In genomic region chr11:100567229-100567628, GRCm38 (mm10) we compare ENCODE assay signal across 16 mouse cellular contexts. TPM values are rescaled to one million over a fixed set of nuclear protein-coding genes. Genes with fewer than 3 reads are reported as not detected.
DNase-seq lines count a peak whose midpoint lies in the region; ATAC-seq and TF ChIP-seq lines count a peak whose summit lies in the region.
"Had no signal": no experiment of that assay in that cellular context is flagged by ENCODE, and none has a peak within 500 bp of the region (broad histone marks: within the 10 kb centered on the region; RNA-seq: fewer than 3 reads in every experiment).

No protein-coding gene starts in this region.

- H3K27ac ChIP-seq in CH12.LX (ENCODE audit: insufficient read depth, low read depth), result peak overlapping the region; percentile 42
- no peak overlapping the region for H3K27ac ChIP-seq in heart, embryonic 11.5 days (ENCODE audit: low read depth, low read length)

- no peak for TF ChIP-seq POLR2A in CH12.LX (IDR thresholded peaks at IDR 0.05; ENCODE audit: low read depth, low read length)

- in situ Hi-C loops in CH12.LX (cut with MboI; ENCODE audit: low pct_ligation_motif_present, low pct_unique_long_range_greater_than_20kb, low sequenced_read_pairs), result no loop called here

- no peaks in the 10 kb centered on the region for H3K9me3 ChIP-seq in CH12.LX (replicated peaks; ENCODE audit: low read length)
- no peaks in the 10 kb centered on the region for H3K9me3 ChIP-seq in heart, embryonic 11.5 days (replicated peaks; ENCODE audit: control insufficient read depth, low read length)
- H3K9me3 ChIP-seq: G1E had no signal

- TF ChIP-seq RAD21 in CH12.LX (IDR thresholded peaks at IDR 0.05; ENCODE audit: low read depth, low read length), result no peak

- dilution Hi-C loops in CH12.LX (cut with MboI; ENCODE audit: extremely low pct_ligation_motif_present, extremely low pct_unique_long_range_greater_than_20kb, low sequenced_read_pairs), result no loop called here

- peaks cover 28 to 50% of the 10 kb centered on the region in 2 experiments for H3K4me1 ChIP-seq in CH12.LX (ENCODE audit: control insufficient read depth in 1 of 2, insufficient read depth in 2 of 2)
- peaks cover 7% of the 10 kb centered on the region for H3K4me1 ChIP-seq in heart, embryonic 11.5 days (ENCODE audit: control insufficient read depth, insufficient read depth, low read length)

- no peaks in the 10 kb centered on the region for H3K79me2 ChIP-seq in CH12.LX (replicated peaks; ENCODE audit: control insufficient read depth, extremely low read depth, insufficient read depth, poor library complexity, severe bottlenecking)

- peak; percentile 74 for DNase-seq in CH12.LX (ENCODE audit: extremely low read depth)
- no peak for DNase-seq in heart, adult 9 months (ENCODE audit: low spot score in 2 of 2)
- DNase-seq: adrenal gland, adult 2 months; adrenal gland, adult 8-10 months; adrenal gland, postnatal 10 days; adrenal gland, postnatal 25 days; cerebellum, adult 11 months; cerebellum, adult 11-12 months; cerebellum, adult 18-20 months; cerebellum, adult 2 months had no signal

- H3K4me2 ChIP-seq in CH12.LX (ENCODE audit: insufficient read depth, low read depth, poor library complexity, severe bottlenecking), result no peak overlapping the region
- no peak overlapping the region for H3K4me2 ChIP-seq in heart, embryonic 11.5 days

- TF ChIP-seq EP300 in CH12.LX (IDR thresholded peaks at IDR 0.05; ENCODE audit: low read length), result no peak

- H3K36me3 ChIP-seq in CH12.LX (replicated peaks in 1 of 2; ENCODE audit: control insufficient read depth in 1 of 2, insufficient read depth in 1 of 2, low read length in 1 of 2), result peaks cover 0 to 2% of the 10 kb centered on the region in 2 experiments
- no peaks in the 10 kb centered on the region for H3K36me3 ChIP-seq in heart, embryonic 11.5 days (ENCODE audit: control insufficient read depth, insufficient read depth, low read length)
- H3K36me3 ChIP-seq: G1E had no signal

- WGBS in heart, embryonic 11.5 days (ENCODE audit: insufficient replicate concordance), result 73% methylated on average over 5 of the region's 5 CpGs

- no peak overlapping the region for H3K4me3 ChIP-seq in CH12.LX (replicated peaks in 1 of 3; ENCODE audit: low read depth in 2 of 3, low read length in 2 of 3, poor library complexity in 1 of 3)
- H3K4me3 ChIP-seq in heart, embryonic 11.5 days (ENCODE audit: low read depth, low read length), result no peak overlapping the region

- H3K9ac ChIP-seq in CH12.LX (ENCODE audit: insufficient read depth, low read depth), result no peak overlapping the region
- H3K9ac ChIP-seq in heart, embryonic 11.5 days (ENCODE audit: low read depth, low read length), result no peak overlapping the region

- no peaks in the 10 kb centered on the region for H3K27me3 ChIP-seq in CH12.LX (replicated peaks)
- peaks cover 11% of the 10 kb centered on the region for H3K27me3 ChIP-seq in heart, embryonic 11.5 days (ENCODE audit: control insufficient read depth, insufficient read depth, low read length)
- H3K27me3 ChIP-seq: Patski had no signal

- peak; percentile 20; the same call in 1 of the 2 replicates for ATAC-seq in granulocyte monocyte progenitor cell, adult 5-6 weeks (replicated peaks; ENCODE audit: poor library complexity, severe bottlenecking)
- ATAC-seq in heart, embryonic 11.5 days (replicated peaks; ENCODE audit: insufficient number of reproducible peaks, low FRiP score, low TSS enrichment), result no peak
- ATAC-seq: activated CD4-positive, CD25-positive, alpha-beta regulatory T cell, adult 4 months; CD4-positive, CD25-positive, alpha-beta regulatory T cell, adult 4 months had no signal

- no peak for TF ChIP-seq CTCF in CH12.LX (conservative IDR thresholded peaks at IDR 0.05 in 1 of 2, IDR thresholded peaks at IDR 0.05 in 1 of 2; ENCODE audit: low read depth in 2 of 2, low read length in 2 of 2)

TF ChIP-seq in CH12.LX, 34 proteins besides CTCF, POLR2A, EP300 and RAD21:
- TF ChIP-seq MAX (IDR thresholded peaks at IDR 0.05; ENCODE audit: low read length) (peak; percentile 58), ETS1 (conservative IDR thresholded peaks at IDR 0.05; ENCODE audit: low read depth, low read length) (0 out of 2 replicates have a peak, but pooled peaks have one; percentile 37), BHLHE40 (IDR thresholded peaks at IDR 0.05; ENCODE audit: low read depth, low read length) (peak; percentile 63), MAFK (IDR thresholded peaks at IDR 0.05; ENCODE audit: insufficient replicate concordance, low read length) (peak; percentile 47; the same call in 1 of the 2 replicates), PAX5 (IDR thresholded peaks at IDR 0.05; ENCODE audit: low read length) (no peak), MYC (IDR thresholded peaks at IDR 0.05; ENCODE audit: low read depth, low read length) (peak; percentile 70; the same call in 1 of the 2 replicates), CHD2 (IDR thresholded peaks at IDR 0.05; ENCODE audit: low read length) (0 out of 2 replicates have a peak, but pooled peaks have one; percentile 22), IRF4 (IDR thresholded peaks at IDR 0.05; ENCODE audit: low read depth, low read length) (no peak), NELFE (IDR thresholded peaks at IDR 0.05; ENCODE audit: low read depth, low read length) (no peak)

RNA-seq across cellular contexts. Expression of gene Cnp, which starts 7.5 kb away (rescaled TPM):
- 80.2 and 91.6 TPM in 2 replicates for total RNA-seq in CH12.LX (2012; rRNA removed)
- 75.9 and 87.8 TPM in 2 replicates for total RNA-seq in CH12.LX (2014; rRNA removed)
- 77.7 and 81.2 TPM in 2 replicates for polyA plus RNA-seq in CH12.LX (2012; ENCODE audit: insufficient read length, low read depth)
- total RNA-seq in granulocyte monocyte progenitor cell, adult 5-6 weeks (2014; fragmentation: Nextera tagmentation), result 27.9 and 31.0 TPM in 2 replicates
- total RNA-seq in granulocyte monocyte progenitor cell, adult 5-6 weeks (2017), result 16.2 and 20.9 TPM in 2 replicates
- 15.7 and 19.0 TPM in 2 replicates for polyA plus RNA-seq in heart, embryonic 11.5 days (2014; fragmentation: Nextera tagmentation; extraction: Ambion mirVana)

RNA-seq across cellular contexts. Expression of gene Ttc25, which starts 21.8 kb away (rescaled TPM):
- 1.3 and 1.8 TPM in 2 replicates for total RNA-seq in CH12.LX (2012; rRNA removed)
- 0.51 and 0.70 TPM in 2 replicates for total RNA-seq in CH12.LX (2014; rRNA removed)
- 6.4 and 12.8 TPM in 2 replicates for polyA plus RNA-seq in CH12.LX (2012; ENCODE audit: insufficient read length, low read depth)
- total RNA-seq in granulocyte monocyte progenitor cell, adult 5-6 weeks (2014; fragmentation: Nextera tagmentation), result 3.7 TPM in 1 of 2 replicates, not detected in the other
- 0.31 TPM in 1 of 2 replicates, not detected in the other for total RNA-seq in granulocyte monocyte progenitor cell, adult 5-6 weeks (2017)
- polyA plus RNA-seq in heart, embryonic 11.5 days (2014; fragmentation: Nextera tagmentation; extraction: Ambion mirVana), result 0.31 and 1.1 TPM in 2 replicates

RNA-seq across cellular contexts. Expression of gene Acly, which starts 39.4 kb away (rescaled TPM):
- total RNA-seq in CH12.LX (2012; rRNA removed) (246 and 263 TPM in 2 replicates), CH12.LX (2014; rRNA removed) (245 and 277 TPM in 2 replicates)
- polyA plus RNA-seq in CH12.LX (2012; ENCODE audit: insufficient read length, low read depth), result 196 and 213 TPM in 2 replicates
- total RNA-seq in granulocyte monocyte progenitor cell, adult 5-6 weeks (2014; fragmentation: Nextera tagmentation), result 93.5 and 98.0 TPM in 2 replicates
- total RNA-seq in granulocyte monocyte progenitor cell, adult 5-6 weeks (2017), result 101 and 107 TPM in 2 replicates
- polyA plus RNA-seq in heart, embryonic 11.5 days (2014; fragmentation: Nextera tagmentation; extraction: Ambion mirVana), result 76.6 and 93.9 TPM in 2 replicates

RNA-seq across cellular contexts. Expression of gene Nkiras2, which starts 51.8 kb away (rescaled TPM):
- total RNA-seq in CH12.LX (2012; rRNA removed) (59.9 and 70.0 TPM in 2 replicates), CH12.LX (2014; rRNA removed) (46.6 and 53.8 TPM in 2 replicates)
- polyA plus RNA-seq in CH12.LX (2012; ENCODE audit: insufficient read length, low read depth), result 57.9 and 60.0 TPM in 2 replicates
- 30.0 and 34.2 TPM in 2 replicates for total RNA-seq in granulocyte monocyte progenitor cell, adult 5-6 weeks (2014; fragmentation: Nextera tagmentation)
- total RNA-seq in granulocyte monocyte progenitor cell, adult 5-6 weeks (2017), result 14.2 and 16.9 TPM in 2 replicates
- 65.4 and 66.9 TPM in 2 replicates for polyA plus RNA-seq in heart, embryonic 11.5 days (2014; fragmentation: Nextera tagmentation; extraction: Ambion mirVana)

RNA-seq across cellular contexts. Expression of gene Dnajc7, which starts 52.7 kb away (rescaled TPM):
- 249 and 250 TPM in 2 replicates for total RNA-seq in CH12.LX (2012; rRNA removed)
- total RNA-seq in CH12.LX (2014; rRNA removed), result 123 and 141 TPM in 2 replicates
- 455 and 516 TPM in 2 replicates for polyA plus RNA-seq in CH12.LX (2012; ENCODE audit: insufficient read length, low read depth)
- 80.5 and 129 TPM in 2 replicates for total RNA-seq in granulocyte monocyte progenitor cell, adult 5-6 weeks (2014; fragmentation: Nextera tagmentation)
- total RNA-seq in granulocyte monocyte progenitor cell, adult 5-6 weeks (2017), result 90.1 and 115 TPM in 2 replicates
- polyA plus RNA-seq in heart, embryonic 11.5 days (2014; fragmentation: Nextera tagmentation; extraction: Ambion mirVana), result 69.4 and 85.1 TPM in 2 replicates
